Mouse (Mus musculus): Measurements from ENCODE around the gene Tomm34.
A peak's percentile ranks its signal among the peaks of the same experiment; 100 is the strongest.
"Not testable (repeated sequence)": the region's sequence is repeated elsewhere in the genome, so short reads cannot be mapped to it uniquely, and the experiment has no call there.

Gene Tomm34

GRCm38 (mm10) chr2:164076874-164077425 is 6.0 kb upstream of the Tomm34 start:
- no peak for DNase-seq (ENCODE audit: low spot score in 2 of 2)

- DNase-seq (ENCODE audit: low spot score in 2 of 2) = peak; percentile 57 to 65
These were observed 4.1 kb upstream of the Tomm34 start for GRCm38 (mm10) chr2:164075088-164075487.

DNA sequence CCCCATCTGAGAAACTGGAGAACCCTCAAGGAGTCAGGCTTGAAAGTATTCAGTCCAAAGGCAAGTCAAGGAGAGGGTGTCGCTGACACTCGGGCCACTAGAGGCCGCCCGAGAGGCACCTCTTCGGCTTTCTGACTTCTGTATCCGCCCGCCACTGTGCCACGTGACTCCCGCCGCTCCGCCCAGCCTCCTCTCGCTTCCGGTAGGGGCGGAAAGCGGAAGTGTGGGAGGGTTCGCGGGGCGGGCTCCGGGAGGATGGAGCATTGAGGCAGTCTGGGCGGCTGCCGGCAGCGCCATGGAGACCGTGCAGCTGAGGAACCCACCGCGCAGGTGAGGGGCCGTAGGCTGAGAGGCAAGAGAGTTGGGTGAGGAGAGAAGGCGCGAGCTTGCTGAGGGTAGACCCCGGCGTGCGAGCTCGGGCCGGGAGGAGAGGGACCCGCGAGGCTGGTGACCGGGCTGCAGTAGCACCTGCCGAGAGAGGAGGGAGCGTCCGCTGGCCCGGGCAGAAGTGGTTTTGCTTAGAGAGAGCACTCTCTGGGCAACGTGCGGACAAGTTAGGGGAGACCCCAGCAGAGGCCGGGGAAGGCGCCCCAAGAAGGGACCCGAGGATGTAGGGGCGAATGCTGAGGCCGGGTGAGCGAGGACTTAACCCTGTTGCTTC is 3.1 kb upstream of the Tomm34 start:
- peak; percentile 99 for DNase-seq (ENCODE audit: low spot score in 2 of 2)

- DNase-seq (ENCODE audit: low spot score in 2 of 2) = no peak
These were observed 2.2 kb upstream of the Tomm34 start for GRCm38 (mm10) chr2:164073120-164073519.

- DNase-seq (ENCODE audit: low spot score in 2 of 2) = no peak
These were observed 1.1 kb upstream of the Tomm34 start for GRCm38 (mm10) chr2:164072109-164072508.

DNA sequence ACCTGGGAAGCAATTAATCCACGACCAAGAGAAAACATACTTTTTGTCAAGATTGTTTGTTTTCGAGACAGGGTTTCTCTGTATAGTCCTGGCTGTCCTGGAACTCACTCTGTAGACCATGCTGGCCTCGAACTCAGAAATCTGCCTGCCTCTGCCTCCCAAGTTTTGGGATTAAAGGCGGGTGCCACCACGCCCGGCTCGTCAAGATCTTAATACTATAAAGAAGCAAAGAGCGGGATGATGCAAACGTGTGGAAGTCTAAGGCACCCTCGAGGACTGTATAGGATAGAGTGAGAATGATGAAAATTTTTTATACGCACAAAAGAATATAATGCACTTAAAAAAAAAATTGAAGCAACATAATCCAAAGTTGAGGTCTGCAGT is 460 bp upstream of the Tomm34 start:
- not testable (repeated sequence) for DNase-seq (ENCODE audit: low spot score in 2 of 2)

DNA sequence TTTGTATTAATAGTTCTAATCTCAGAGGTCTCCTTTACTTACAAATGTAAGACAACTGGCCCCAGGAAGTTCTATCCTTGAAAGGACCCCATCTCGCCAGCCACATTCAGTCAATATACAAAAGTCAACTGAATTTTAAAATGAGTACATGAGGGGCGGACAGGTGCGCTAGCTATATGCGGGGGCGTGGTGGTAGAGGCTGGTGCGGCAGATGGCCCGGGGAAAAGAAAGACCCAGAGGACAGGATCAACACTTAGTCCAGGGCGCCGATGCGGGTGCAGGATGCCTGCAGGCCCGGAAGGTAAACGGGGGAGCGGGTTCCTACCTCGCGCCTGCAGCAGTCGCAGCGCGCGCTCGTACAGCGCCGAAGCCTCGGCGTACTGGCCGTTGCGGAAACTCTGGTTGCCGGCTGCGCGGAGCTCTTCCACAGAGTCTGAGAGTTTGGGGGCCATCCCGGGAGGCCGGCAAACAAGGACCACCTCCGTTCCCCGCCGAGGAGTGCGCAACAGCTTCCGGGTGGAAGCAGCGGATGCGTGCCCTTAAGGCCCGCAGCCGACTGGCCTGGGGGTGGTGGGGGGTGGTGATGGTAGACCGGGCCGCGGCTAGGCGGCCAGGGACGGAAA is 716 bp downstream of the Tomm34 start, which contains the start of gene Stk4:
Gene Stk4 (plus strand): TSS at position 181 of the 623 bp plus-strand sequence.
- DNase-seq (ENCODE audit: low spot score in 2 of 2) = no peak

DNA sequence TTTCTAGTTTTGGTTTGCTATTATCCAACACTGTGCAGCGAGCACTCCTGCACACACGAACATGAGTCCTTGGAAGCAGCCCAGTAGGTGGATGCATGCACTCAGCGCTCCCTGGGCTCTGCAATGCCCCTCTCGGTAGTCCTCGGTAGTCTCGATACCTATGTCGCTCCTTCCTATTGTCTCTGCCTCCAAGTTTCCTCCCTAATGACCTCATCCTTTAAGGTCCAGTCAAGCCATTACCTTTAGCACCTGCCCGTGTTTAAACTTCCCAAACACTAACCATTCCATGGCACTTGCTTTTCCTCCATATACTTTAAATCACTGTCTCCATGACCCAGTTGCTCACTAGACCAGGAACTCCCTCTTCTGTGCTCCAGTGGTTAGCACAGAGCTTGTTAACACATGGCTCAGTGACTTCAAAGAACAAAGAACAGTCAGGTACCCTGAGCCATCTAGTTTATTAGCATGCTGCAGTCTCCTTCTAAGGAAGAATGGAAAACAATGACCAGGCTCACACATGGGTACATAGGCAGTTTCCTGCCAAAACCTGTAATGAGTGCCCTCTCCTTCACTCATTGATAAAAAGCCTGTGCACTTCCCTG is 11.2 kb downstream of the Tomm34 start:
- no peak for DNase-seq (ENCODE audit: low spot score in 2 of 2)

DNA sequence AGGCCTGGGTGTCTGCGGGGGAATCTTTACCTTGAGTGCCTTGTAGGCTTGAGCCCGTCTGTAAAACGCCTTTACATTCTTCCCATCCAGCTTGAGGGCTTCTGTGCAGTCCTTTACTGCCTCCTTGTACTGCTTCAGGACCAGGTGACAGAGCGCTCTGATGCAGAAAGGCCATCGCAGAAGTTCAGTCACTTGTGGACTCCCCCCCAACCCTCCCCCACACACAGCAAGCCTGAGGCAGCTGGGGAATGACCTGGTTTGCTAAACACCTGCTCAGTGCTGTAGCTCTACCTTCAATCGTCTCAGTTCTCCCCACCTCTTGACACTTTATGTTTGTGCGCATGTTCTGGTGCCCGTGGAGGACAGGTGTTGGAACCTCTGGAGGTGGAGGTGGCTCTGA is 16.3 kb downstream of the Tomm34 start:
- no peak for DNase-seq (ENCODE audit: low spot score in 2 of 2)

DNA sequence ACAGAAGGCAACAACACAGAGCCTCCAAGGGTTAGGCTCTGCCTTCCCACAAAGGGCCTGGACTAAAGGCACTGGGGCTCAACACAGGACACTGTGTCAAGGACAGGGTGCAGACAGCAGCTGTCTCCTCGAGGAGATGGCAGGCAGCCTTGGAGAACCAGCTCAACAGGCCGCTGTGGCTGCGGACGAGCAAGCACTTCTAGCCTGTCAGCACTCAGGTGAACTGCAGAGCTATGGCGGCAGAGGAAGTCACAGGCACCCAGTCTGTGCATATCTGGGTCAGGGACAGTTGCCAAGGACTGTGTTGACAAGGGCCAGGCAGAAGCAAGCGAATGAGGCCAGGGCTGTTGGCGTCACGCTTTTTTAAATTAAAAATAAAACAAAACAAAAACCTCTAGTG is 17.2 kb downstream of the Tomm34 start:
- DNase-seq (ENCODE audit: low spot score in 2 of 2) = no peak

DNA sequence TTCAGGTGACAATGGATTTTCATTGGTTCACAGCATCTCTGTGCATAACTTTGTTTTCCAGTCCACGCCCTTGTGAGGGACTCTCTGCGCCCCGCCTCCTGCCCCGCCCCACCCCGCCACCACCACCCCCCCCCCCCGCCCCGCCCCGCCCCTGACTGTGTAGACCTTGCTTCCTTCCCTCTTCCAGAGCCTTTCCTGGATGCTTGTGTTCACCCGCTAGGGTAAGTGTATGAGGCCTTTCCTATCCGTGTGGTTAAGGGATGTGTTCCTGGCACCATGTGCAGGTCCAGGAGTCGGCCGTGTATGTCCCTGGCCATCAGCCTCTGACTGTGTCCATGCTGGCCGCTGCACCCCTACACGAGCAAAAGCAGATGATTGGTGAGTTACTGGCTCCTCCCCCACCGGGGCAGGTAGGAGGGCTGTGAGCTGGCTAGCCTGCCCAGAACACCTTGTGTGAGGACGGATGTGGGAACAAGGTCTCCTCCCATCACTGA is 23.7 kb downstream of the Tomm34 start:
- peak; percentile 49 to 64 for DNase-seq (ENCODE audit: low spot score in 2 of 2)

DNA sequence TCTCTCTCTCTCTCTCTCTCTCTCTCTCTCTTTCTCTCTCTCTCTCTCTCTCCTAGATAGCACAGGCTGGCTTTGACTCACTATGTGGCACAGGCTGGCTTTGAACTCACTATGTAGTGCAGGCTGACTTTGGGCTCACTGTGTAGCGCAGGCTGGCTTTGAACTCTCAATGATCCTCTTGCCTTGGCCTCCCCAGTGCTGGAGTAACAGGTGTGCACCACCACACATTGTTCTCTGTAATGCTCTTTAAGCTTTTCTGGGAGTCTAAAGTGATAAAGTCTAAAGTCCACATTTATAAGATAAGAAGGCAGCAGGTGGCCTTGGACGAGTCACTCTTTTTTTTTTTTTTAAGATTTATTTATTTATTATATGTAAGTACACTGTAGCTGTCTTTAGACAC is 29.4 kb downstream of the Tomm34 start:
- DNase-seq (ENCODE audit: low spot score in 2 of 2) = no peak

DNA sequence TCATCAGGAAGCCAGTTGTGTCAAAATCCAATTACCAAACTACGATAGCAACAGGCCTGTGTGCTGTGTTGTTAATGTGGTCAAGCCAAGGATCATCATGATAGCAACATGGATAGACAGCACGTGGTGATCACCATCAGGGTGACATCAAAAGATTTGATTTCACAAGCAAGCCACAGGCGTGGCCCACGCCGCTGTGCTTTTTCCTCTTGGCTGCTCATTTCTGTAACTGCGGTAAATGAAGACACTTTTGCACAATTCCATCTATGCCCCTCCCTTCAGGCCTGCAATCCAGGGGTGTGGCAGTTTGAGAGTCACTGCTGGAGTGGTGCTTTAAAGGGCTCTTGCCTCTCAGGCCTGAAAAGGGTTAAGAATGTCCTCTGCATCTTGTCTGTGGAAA is 30.0 kb downstream of the Tomm34 start:
- DNase-seq (ENCODE audit: low spot score in 2 of 2) = peak; percentile 5 to 21

GRCm38 (mm10) chr2:164038407-164039028 is 32.5 kb downstream of the Tomm34 start:
- no peak for DNase-seq (ENCODE audit: low spot score in 2 of 2)

DNA sequence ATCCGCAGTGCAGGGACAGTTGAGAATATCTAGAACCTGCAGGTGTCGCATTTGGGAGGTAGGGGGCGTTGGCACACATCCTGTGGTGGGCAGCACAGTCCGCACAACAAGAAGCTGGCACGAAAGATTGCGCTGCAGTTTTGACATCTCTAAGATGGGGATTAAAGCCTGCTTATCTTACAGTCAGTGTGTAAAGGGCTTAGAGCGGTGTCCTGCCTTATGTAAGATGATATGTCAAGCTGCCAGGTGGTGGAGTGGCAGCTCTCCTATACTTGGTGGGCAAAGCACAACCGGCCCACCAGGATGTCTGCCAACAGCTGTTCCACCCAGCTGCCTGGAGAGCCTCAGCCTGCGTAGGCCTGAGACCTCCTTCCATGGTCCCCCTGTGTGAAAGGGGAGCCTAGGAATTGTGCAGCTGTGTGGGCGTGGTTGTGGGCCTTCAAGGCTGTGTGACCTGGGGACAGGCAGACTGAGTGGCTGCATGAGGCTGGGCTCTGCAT is 34.4 kb downstream of the Tomm34 start:
- DNase-seq (ENCODE audit: low spot score in 2 of 2) = no peak

DNA sequence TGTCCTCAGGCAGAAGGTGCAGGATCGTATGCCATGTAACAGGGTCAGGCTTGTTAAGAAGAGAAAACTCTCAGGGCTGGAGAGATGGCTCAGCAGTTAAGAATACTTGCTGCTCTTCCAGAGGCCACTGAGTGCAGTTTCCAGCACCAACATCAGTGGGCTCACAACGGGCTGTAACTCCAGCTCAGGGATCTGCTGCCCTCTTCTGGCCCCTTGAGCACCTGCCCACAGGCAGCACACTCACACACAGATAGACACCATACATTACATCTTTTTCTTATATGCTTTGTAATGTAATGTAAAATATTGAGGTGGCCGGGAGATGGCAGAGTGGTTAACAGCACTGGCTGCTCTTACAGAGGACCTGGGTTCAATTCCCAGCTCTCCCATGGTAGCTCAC is 38.0 kb downstream of the Tomm34 start:
- no peak for DNase-seq (ENCODE audit: low spot score in 2 of 2)

DNA sequence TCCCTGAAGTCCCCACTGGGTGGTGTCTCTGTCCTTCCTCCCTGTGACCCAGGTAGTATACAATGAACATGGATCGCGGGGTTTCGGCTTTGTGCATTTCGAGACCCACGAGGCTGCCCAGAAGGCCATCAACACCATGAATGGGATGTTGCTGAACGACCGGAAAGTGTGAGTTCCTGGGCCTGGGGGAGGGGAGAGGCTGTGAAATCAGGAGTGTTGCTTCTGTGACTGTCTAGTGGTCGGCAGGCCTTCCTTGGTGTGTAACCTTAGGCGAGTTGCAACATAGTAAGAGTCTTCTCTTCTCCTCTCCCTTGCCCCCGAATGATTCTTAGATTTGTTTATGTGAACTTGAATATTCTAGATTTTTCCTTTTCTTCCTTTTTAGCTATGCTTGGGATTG is 39.8 kb downstream of the Tomm34 start:
- no peak for DNase-seq (ENCODE audit: low spot score in 2 of 2)

DNA sequence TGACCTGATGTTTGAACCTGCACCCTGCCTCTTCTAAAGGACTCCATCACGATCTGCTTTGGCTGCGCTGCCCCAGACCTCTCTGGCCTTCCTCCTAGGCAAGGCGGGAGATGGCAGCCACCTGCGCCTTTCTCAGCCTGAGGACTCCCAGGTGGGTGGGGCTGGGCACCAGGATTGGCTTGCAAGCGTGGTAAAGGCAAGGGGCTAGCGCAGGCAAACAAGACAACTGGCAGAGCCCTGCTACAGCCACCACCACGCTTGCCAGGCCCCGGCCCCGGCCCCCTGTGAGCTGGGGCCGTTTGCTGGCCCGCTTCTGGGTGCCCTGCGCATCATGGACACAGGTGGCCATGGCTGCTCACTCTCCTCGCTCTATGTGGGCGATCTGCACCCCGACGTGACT is 45.8 kb downstream of the Tomm34 start, which contains the start of gene Pabpc1l:
Gene Pabpc1l (plus strand): TSS at position 301 of the 400 bp plus-strand sequence.
- DNase-seq (ENCODE audit: low spot score in 2 of 2) = no peak

DNA sequence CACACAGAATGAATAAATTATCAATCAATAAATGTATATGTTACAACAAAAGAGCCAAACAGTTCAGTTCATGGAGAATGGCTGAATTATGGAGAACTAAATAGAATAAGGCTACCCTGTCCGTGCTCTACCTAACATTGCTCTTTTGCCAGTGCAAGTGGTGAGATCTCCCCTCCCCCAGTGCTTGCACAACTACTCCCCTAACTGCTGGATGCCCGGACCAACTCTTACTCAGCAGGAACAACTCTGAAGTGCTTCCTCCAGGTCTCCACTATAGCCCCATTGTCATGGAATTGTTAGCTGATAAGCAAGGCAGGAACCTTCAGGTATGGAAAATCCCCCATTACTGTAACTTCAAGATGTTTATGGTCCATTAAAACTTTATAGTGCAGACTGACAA is 48.9 kb downstream of the Tomm34 start:
- DNase-seq (ENCODE audit: low spot score in 2 of 2) = no peak

GRCm38 (mm10) chr2:164019943-164020342 is 51.0 kb downstream of the Tomm34 start:
- no peak for DNase-seq (ENCODE audit: low spot score in 2 of 2)

DNA sequence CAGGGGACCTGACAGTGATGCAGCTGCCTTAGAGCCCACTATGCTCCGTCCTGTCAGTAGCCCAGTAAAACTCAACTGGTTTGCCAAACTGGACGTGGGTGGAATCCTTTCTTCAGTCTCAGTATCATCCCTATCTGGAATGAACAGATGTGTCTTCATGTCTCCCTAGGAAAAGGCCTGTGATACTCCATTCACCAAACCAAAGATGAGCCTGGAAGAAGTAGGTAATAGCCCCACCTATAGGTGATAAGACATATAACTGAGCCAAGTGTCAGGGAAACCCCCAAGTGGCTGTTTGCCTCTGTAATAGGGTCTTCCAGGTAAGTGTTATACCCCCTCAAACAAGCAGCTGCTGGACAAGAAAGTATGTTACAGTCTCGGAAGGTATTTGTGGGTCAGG is 52.1 kb downstream of the Tomm34 start:
- no peak for DNase-seq (ENCODE audit: low spot score in 2 of 2)

GRCm38 (mm10) chr2:164015304-164015703 is 55.7 kb downstream of the Tomm34 start:
- no peak for DNase-seq (ENCODE audit: low spot score in 2 of 2)

All from natural killer cell, adult 2 months (primary cell).